Mouse (Mus musculus) cerebellum, postnatal 36 days (tissue): ENCODE measurements at regions not wholly inside any gene's neighbourhood (a gene's known extent, or its start where the extent isn't known, plus 50 kb on each side); places are given as distances from the start of the nearest gene placed in this dataset.

Experiments
- DNase-seq, 2 experiments: peaks; one replicate each; pipeline ENCODE4 v3.0.0; 2021 to 2022; ENCODE audit warnings: mixed read lengths in 2 of 2

- no peak for DNase-seq
Observed at GRCm38 (mm10) chr3:138668394-138669092, 73.5 kb upstream of the Tspan5 start.

- no peak for DNase-seq
Observed at GRCm38 (mm10) chr3:138675881-138676280, 66.1 kb upstream of the Tspan5 start.

- DNase-seq: no peak
Observed at GRCm38 (mm10) chr3:138678351-138678750, 63.6 kb upstream of the Tspan5 start.

- DNase-seq: no peak
Observed at GRCm38 (mm10) chr3:138686636-138687230, 55.3 kb upstream of the Tspan5 start.

GRCm38 (mm10) chr3:138688606-138689005 is 53.4 kb upstream of the Tspan5 start:
- no peak for DNase-seq
